Mouse (Mus musculus) heart, postnatal 4 days (tissue): ENCODE results near the gene Clec2d. TPM values are rescaled to one million over a fixed set of nuclear protein-coding genes. Genes with fewer than 3 reads are reported as not detected.
"Not testable (repeated sequence)": the region's sequence is repeated elsewhere in the genome, so short reads cannot be mapped to it uniquely, and the experiment has no call there.

Source experiments
- DNase-seq: peaks from one replicate; pipeline ENCODE4 v3.0.0; 2021
- total RNA-seq, 2 experiments: library from RNA; stranded (reverse); gene quantifications; 2 replicates each; pipeline ENCODE4 v1.2.3; 2021

Clec2d gene
- total RNA-seq, 2 experiments from 2014 or later: 14.5 to 19.7 TPM

- not testable (repeated sequence) for DNase-seq
Observed at GRCm38 (mm10) chr6:129187816-129188215, 7.4 kb downstream of the Clec2d start.

DNA sequence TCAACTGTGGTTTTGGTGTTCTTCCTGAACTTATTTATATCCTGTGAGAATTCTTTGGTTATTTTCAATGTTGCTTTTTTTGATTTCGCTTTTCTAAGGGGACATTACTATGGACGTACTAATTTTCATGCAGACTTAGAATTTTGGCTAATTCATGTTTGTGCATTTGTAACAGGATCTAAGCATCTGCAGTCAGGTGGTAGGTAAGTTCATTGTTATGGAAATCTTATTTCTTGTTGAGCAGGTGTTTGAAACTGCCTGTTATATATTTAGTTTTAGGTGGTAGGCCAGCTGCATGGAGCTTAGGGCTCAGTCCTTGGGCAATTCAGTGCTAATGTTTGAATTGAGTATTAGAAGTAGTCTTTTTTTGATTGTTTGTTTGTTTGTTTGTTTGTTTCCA, 13.0 kb downstream of the Clec2d start:
- no peak for DNase-seq

- DNase-seq: not testable (repeated sequence)
Observed at GRCm38 (mm10) chr6:129200066-129200465, 19.7 kb downstream of the Clec2d start.

DNA sequence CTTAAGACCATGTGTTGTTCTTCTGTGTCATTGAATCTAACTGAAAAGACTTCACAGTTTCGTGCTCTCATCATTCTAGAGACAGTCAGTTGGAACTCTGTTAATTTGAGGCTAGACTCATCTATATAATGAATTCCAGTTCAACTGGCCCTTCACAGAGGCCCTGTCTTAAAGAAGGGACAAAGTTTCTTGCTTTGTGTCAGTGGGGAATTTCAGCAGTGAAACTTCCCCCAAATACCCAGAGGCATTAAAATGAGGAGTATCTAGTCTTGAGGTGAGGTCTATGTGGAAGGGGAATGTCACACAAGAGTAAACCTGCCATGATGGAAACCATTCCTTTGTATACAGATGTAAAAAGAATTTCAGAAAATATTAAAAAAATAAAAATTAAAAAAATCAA, 21.9 kb downstream of the Clec2d start:
- DNase-seq: no peak

DNA sequence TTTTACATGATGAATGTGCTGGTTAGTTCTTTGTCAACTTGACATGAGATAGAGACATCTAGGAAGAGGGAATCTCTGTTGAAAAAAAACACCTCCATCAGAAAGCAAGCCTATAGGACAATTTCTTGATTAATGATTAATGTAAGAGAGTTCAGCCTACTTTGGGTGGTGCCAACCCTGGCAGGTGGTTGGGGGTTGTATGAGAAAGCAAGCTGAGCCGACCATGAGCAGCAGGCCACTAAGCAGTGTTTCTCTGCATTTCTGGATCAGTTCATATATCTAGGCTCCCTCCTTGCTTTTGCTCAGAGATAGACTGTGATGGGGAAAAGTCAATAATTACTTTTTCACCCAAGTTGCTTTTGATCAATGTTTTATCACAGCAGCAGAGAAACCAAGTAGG, 23.9 kb downstream of the Clec2d start:
- DNase-seq: no peak

DNA sequence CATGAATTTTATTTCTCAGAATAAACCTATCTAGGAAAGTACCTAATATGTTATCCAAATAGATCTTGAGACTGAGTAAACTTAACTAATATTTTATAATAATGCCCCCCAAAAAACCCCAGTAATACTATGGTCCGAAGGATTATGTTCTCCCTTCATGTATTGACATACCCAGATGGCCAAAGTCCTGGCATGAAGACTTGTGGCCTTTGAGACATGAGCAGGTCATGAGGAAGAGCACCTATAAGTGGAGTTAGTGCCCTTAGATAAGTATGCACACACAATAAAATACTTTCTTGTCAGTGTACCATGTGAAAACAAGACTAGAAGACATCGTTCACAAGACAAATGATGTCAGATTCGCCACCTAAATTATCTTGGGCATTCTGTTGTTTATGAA, 24.4 kb downstream of the Clec2d start:
- no peak for DNase-seq

DNA sequence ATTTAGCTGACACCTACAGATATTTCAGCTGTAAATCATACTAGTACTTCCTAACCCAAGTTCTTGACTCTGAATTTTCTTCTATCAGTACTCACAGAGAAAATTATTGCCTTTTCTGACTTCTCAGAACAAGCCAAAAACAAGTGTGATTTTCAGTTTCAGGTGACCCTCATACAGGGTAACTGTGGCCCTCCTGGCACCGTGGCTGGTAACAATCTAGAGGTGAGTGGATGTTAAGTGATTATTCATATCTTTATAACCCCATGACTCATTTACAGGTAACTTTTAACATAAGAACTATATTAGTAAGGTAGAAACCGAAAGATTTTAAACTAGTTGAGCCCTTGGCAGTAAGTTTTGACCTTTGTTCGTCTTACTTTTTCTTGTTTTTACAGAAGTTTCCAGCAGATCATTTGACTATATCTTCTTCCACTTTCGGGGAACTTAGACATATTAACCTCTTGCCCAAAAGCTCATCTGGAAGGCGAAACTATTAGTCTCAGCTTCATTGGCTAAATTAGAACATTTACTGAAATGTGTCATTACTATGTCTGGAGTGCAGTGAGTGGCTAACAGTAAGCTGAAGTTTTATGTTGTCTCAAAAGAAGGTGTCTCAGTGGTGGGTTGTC, 28.6 kb downstream of the Clec2d start:
- DNase-seq: no peak

GRCm38 (mm10) chr6:129209785-129210446, 29.5 kb downstream of the Clec2d start:
- DNase-seq: no peak

DNA sequence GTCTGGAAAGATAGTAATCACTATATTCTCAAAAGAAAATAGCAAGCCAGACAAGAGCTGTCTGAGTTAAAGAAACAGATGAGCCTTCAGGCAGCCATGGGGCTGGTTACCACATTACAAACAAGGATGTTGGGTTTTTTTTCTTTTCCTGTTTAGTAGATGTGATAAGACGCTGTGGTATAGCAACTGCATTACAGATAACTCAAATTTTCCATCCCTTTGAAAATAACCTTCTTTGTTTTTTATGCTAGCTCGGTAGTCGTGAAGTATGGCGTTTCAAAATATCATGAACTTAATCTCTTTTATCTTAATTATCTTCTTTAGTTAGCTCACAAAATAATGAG, 30.0 kb downstream of the Clec2d start:
- no peak for DNase-seq

GRCm38 (mm10) chr6:129212421-129213195, 32.2 kb downstream of the Clec2d start:
- no peak for DNase-seq

GRCm38 (mm10) chr6:129213497-129213896, 33.1 kb downstream of the Clec2d start:
- DNase-seq: no peak

GRCm38 (mm10) chr6:129214263-129214662, 33.8 kb downstream of the Clec2d start:
- DNase-seq: no peak

DNA sequence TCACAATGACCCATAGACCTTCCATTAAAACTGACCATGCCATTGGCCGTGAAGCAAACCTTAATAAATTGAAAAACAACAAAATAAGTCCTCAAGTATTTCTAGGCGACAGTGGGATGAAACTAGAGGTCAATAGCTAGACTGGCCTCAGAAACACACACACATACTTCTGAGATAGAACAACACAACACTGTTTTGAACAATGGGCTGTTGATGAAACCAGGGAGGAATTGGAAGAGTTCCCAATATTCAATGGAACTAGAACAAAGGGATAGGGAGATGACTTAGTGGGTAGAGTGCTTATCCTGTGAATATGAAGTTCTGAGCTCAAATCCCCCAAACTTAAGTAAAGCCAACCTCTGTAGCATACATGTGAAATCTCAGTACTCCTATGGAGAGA, 34.6 kb downstream of the Clec2d start:
- no peak for DNase-seq

DNA sequence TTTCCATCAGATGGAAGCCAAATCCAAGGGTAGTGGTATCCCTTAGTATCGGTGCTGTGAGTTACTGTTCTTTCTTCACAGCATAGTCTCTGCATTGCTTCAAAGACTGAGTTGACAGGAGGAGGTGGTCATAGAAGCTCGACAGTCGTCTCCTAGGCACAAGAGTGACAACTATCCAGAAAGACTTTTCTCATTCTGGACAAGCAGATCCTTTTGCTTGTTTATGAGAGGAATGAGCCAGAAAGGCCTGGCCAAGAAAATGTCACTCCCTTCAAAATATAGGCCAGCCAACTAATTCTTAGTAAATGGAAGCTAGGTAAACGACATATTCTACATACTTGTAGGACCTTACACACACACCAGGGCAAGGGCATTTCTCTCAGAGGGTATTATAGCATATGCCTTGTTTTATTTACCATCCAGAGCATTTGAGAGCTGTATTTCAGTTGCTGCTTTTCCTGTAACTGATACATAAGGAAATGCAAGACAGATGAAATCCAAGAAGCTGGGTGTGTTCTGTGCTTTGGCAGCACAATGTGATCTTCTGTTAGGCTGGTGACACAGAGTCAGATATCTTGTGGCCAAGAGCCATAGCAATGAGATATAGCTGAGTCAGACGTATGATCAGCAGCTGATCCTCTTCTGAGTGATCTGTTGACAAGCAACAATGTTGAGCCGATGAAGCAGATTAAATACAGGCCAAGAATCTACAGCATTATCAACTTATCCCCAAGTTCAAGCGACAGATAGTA, 35.6 kb downstream of the Clec2d start:
- no peak for DNase-seq

DNA sequence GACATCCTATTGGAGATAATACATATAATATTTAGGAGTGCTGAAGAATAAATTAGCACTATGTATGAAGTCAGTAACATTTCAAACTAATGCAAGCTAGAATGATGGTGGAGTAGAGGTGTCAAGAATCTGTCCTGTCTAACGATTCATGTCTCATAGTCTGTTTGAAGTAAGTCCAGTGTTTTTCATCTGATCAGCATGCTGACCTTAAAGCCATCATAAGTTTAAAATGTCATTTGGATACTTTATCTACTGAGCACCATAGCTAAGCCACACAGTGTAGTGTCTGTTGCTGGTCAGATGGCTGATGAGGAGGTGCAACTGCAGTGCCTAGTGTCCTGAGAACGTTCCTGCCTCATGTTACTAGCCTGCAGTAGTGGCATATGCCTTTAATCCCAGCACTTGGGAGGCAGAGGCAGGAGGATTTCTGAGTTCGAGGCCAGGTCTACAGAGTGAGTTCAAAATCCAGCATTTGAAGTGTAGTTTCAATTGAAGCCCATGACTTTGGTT, 36.4 kb downstream of the Clec2d start:
- no peak for DNase-seq

DNA sequence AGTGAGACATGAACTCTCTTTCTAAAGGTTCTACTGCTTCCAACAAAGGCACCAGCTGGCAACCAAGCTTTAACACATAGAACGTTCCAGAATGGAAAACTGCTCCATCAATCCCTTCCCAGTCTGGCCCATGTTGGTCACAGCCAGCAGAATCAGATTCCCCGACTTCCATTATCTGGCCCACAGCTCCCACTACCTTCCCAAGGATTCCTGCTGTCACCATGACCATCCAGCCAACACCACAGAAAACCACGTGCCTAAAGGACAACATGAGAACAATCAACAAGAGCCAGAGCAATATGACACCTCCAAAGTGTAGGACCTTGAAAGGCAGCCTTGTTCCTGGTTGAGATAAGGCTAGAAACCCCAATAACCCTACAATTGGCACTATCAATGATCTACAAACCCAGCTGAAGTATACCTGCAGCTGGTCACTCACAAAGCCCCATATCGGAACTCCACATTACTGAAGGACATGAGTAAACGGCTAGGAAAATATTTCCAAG, 37.8 kb downstream of the Clec2d start:
- no peak for DNase-seq

DNA sequence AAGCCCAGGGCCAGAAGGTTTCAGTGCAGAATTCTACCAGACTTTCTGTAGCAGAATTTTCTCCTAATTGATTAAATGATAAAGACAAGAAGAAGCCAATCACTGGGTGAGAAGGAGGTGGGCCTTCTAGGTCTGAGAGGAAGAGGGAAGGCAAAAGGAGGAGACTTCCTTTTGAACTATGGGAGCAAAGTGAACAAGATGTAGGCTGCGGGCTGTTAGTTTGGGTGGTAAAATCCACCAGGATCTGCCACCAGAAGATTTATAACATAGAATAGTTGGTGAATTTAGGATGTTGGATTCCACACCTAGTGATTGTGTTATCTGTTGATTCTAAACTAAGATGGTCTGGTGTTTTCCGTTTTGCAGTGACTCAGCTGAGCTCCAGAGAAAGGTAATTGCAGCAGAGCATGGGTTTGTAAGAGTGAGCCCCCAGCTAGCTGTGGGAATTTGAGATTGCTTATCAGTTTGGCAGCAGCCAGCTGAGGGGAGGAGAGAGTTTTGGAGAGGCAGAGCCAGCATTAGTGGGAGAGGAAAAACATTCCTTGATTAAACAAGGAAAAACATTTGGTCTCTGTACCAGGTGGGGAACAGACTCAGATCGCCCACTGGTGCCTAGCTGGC, 39.6 kb downstream of the Clec2d start:
- DNase-seq: no peak

DNA sequence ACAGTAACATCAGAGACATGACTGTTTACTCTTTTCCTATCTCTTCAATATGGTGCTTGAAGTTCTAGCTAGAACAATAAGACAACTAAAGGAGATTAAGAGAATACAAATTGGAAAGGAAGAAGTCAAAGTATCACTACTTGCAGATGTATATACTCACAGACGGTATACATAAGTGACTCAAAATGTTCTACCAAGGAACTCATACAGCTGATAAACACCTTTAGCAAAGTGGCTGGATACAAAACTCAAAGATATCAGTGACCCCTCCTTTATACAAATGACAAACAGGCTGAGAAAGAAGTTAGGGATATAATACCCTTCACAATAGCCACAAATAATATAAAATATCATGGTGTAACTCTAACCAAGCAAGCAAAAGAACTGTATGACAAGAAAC, 40.6 kb downstream of the Clec2d start:
- no peak for DNase-seq

GRCm38 (mm10) chr6:129222188-129222800, 41.9 kb downstream of the Clec2d start:
- no peak for DNase-seq

DNA sequence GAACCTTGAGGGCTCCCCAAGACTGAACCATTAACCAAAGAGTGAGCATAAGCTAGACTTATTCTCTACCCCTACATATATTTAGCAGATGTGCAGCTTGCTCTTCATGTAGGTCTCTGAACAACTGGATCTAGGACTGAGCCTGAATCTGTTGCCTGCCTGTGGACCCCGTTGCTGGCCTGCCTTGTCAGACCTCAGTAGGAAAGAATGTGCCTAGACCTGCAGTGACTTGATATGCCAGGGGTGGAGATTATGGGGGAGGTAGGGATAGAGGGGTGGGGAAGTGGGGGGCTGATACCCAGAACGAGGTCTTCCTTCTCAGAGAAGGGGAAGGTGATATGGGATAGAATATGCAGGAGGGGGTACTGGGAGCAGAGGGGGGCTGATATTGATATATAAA, 43.2 kb downstream of the Clec2d start:
- no peak for DNase-seq

GRCm38 (mm10) chr6:129224090-129224489, 43.7 kb downstream of the Clec2d start:
- DNase-seq: no peak

DNA sequence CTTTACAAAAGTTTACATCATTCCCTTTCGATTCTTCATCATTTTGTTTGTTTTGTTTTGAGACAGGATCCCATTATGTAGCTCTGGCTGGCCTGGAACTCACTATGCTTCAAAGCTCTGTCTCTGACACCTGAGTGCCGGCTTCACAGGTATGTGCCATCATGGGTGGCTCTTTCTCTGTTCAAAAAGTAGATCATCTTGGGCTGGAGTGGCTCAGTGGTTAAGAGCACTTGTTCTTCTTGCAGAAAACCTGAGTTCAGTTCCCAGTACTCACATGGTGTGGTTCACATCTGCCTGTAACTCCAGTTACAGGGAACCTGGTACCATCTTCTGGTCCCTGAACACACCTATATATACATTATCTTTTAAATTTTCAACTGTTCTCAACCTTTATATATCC, 44.7 kb downstream of the Clec2d start:
- DNase-seq: no peak
